Mouse (Mus musculus): ENCODE data around the gene Vcl. TPM values are rescaled to one million over a fixed set of nuclear protein-coding genes. Genes with fewer than 3 reads are reported as not detected.
A peak's percentile ranks its signal among the peaks of the same experiment; 100 is the strongest.

Vcl gene
- 54.9 and 57.7 TPM in 2 replicates for polyA plus RNA-seq (2015; fragmentation: Nextera tagmentation; extraction: Ambion mirVana)

GRCm38 (mm10) chr14:20928848-20929745, at the start of gene Vcl:
Gene Vcl, plus strand, starts transcription at chr14:20929398.
- H3K36me3 ChIP-seq (ENCODE audit: insufficient read depth, low read length), result no peaks in the 10 kb centered on the region
- peak; percentile 99 for ATAC-seq (ENCODE audit: low FRiP score, low TSS enrichment)
- peaks cover 24% of the 10 kb centered on the region for H3K4me1 ChIP-seq (ENCODE audit: insufficient read depth, low read length)
- H3K4me3 ChIP-seq (ENCODE audit: low read length), result peak within 1 kb of the TSS; percentile 83
- H3K27me3 ChIP-seq (ENCODE audit: insufficient read depth, low read length), result no peaks in the 10 kb centered on the region
- H3K4me2 ChIP-seq (replicated peaks; ENCODE audit: low read depth, low read length), result peak within 1 kb of the TSS; percentile 88
- H3K27ac ChIP-seq (ENCODE audit: low read length), result peak within 1 kb of the TSS; percentile 76
- H3K9me3 ChIP-seq (ENCODE audit: low read length), result no peaks in the 10 kb centered on the region
- peak within 1 kb of the TSS; percentile 74 for H3K9ac ChIP-seq (replicated peaks; ENCODE audit: low read length)
- WGBS, result under 1% methylated on average over 88 of the region's 89 CpGs

DNA sequence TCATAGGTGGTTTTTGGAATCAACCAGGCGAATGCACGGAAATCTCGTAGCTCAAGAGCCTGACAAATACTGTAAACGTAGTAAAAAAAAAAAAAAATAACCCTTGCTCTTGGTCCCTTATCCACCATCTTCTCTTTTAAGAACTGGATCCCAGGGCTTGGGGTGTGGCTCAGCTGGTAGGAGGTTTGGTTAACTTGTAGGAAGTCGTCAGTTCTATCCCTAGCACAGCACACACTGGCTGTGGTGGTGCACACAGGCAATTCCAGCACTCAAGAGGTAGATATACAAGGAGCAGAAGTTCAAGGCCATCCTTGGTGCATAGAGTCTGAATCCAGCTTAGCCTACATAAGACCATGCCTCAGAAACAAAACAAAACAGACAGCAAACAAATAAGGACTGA, 44.5 kb upstream of the Vcl start:
- H3K4me1 ChIP-seq (ENCODE audit: insufficient read depth, low read length), result peaks cover 23% of the 10 kb centered on the region
- H3K27me3 ChIP-seq (ENCODE audit: insufficient read depth, low read length), result no peaks in the 10 kb centered on the region
- no peak overlapping the region for H3K4me3 ChIP-seq (ENCODE audit: low read length)
- H3K4me2 ChIP-seq (replicated peaks; ENCODE audit: low read depth, low read length), result no peak overlapping the region
- H3K9me3 ChIP-seq (ENCODE audit: low read length), result no peaks in the 10 kb centered on the region
- no peak overlapping the region for H3K9ac ChIP-seq (replicated peaks; ENCODE audit: low read length)
- WGBS, result 82% methylated on average over 5 of the region's 5 CpGs
- H3K27ac ChIP-seq (ENCODE audit: low read length), result peak overlapping the region; percentile 25
- ATAC-seq (ENCODE audit: low FRiP score, low TSS enrichment), result no peak
- H3K36me3 ChIP-seq (ENCODE audit: insufficient read depth, low read length), result no peaks in the 10 kb centered on the region

- H3K4me1 ChIP-seq (ENCODE audit: insufficient read depth, low read length), result peaks cover 23% of the 10 kb centered on the region
- peak; percentile 55 for ATAC-seq (ENCODE audit: low FRiP score, low TSS enrichment)
- peak overlapping the region; percentile 25 for H3K27ac ChIP-seq (ENCODE audit: low read length)
- 0 out of 2 replicates have a peak overlapping the region, but pooled peaks have one; percentile 6 for H3K9ac ChIP-seq (replicated peaks; ENCODE audit: low read length)
- WGBS, result 21% methylated on average over 10 of the region's 10 CpGs
- H3K4me3 ChIP-seq (ENCODE audit: low read length), result no peak overlapping the region
- no peaks in the 10 kb centered on the region for H3K36me3 ChIP-seq (ENCODE audit: insufficient read depth, low read length)
- H3K9me3 ChIP-seq (ENCODE audit: low read length), result no peaks in the 10 kb centered on the region
- 0 out of 2 replicates have a peak overlapping the region, but pooled peaks have one; percentile 28 for H3K4me2 ChIP-seq (replicated peaks; ENCODE audit: low read depth, low read length)
- H3K27me3 ChIP-seq (ENCODE audit: insufficient read depth, low read length), result no peaks in the 10 kb centered on the region
Measured at GRCm38 (mm10) chr14:20885091-20885888, 43.9 kb upstream of the Vcl start.

- Histone ChIP-seq H3K27me3 (ENCODE audit: insufficient read depth, low read length) (no peaks in the 10 kb centered on the region), H3K9me3 (ENCODE audit: low read length) (no peaks in the 10 kb centered on the region), H3K4me2 (replicated peaks; ENCODE audit: low read depth, low read length) (no peak overlapping the region), H3K4me3 (ENCODE audit: low read length) (no peak overlapping the region), H3K27ac (ENCODE audit: low read length) (no peak overlapping the region), H3K36me3 (ENCODE audit: insufficient read depth, low read length) (no peaks in the 10 kb centered on the region), H3K4me1 (ENCODE audit: insufficient read depth, low read length) (peaks cover 14% of the 10 kb centered on the region), H3K9ac (replicated peaks; ENCODE audit: low read length) (no peak overlapping the region)
- ATAC-seq (ENCODE audit: low FRiP score, low TSS enrichment), result no peak
- 57% methylated on average over 4 of the region's 4 CpGs for WGBS
Measured at GRCm38 (mm10) chr14:20886266-20886665, 42.9 kb upstream of the Vcl start.

GRCm38 (mm10) chr14:20887541-20888085, 41.6 kb upstream of the Vcl start:
- Histone ChIP-seq H3K4me2 (replicated peaks; ENCODE audit: low read depth, low read length) (no peak overlapping the region), H3K36me3 (ENCODE audit: insufficient read depth, low read length) (no peaks in the 10 kb centered on the region), H3K4me1 (ENCODE audit: insufficient read depth, low read length) (peaks cover 24% of the 10 kb centered on the region), H3K9ac (replicated peaks; ENCODE audit: low read length) (no peak overlapping the region), H3K27ac (ENCODE audit: low read length) (no peak overlapping the region), H3K9me3 (ENCODE audit: low read length) (no peaks in the 10 kb centered on the region), H3K4me3 (ENCODE audit: low read length) (no peak overlapping the region), H3K27me3 (ENCODE audit: insufficient read depth, low read length) (no peaks in the 10 kb centered on the region)
- ATAC-seq (ENCODE audit: low FRiP score, low TSS enrichment), result 0 out of 2 replicates have a peak, but pooled peaks have one; percentile 40
- 74% methylated on average over 7 of the region's 7 CpGs for WGBS

DNA sequence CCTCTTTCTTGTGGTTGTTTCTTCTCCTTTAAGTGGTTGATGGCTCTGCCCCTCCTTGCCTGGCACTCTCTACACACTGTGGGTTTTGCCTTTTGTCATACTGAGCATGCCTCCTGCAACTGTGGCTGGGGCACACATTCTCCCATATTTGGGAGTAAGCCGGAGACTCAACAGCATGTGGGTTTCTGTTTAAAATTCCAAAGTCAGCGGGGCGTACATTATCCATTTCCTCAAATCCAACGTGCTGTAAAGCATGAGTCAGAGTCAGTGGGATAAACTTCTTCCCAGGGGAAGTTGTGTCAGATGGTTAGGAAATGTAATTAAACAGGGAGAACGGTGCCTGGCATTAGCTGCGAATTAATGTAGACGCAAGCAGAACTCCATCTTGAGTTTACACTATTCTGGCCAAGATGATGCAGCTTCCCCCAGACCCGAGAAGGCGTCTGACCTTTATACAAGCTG, 37.2 kb upstream of the Vcl start:
- no peak overlapping the region for H3K4me3 ChIP-seq (ENCODE audit: low read length)
- 20% methylated on average over 9 of the region's 9 CpGs for WGBS
- no peaks in the 10 kb centered on the region for H3K27me3 ChIP-seq (ENCODE audit: insufficient read depth, low read length)
- peaks cover 15% of the 10 kb centered on the region for H3K4me1 ChIP-seq (ENCODE audit: insufficient read depth, low read length)
- H3K9ac ChIP-seq (replicated peaks; ENCODE audit: low read length), result no peak overlapping the region
- H3K4me2 ChIP-seq (replicated peaks; ENCODE audit: low read depth, low read length), result no peak overlapping the region
- ATAC-seq (ENCODE audit: low FRiP score, low TSS enrichment), result peak; percentile 77
- peak overlapping the region; percentile 44 for H3K27ac ChIP-seq (ENCODE audit: low read length)
- no peaks in the 10 kb centered on the region for H3K36me3 ChIP-seq (ENCODE audit: insufficient read depth, low read length)
- no peaks in the 10 kb centered on the region for H3K9me3 ChIP-seq (ENCODE audit: low read length)

DNA sequence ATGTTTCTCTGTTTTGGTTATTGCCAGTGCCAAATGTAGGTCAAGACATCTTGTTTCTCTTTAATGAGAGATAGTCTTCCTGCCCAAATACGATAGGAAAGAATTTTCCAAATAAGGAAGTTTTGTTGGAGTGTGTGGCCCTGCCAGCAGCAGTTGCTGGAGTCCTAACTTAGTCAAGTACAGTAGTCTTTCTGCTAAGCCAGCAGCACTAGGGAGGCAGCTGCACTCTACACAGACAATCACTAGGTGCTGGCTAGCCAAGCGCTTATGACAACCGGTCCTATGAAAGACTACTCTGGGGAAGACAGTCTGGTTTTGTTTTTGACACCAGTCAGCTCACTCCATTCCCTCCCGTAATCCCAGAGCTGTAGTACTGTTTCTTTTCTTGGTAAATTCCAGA, 35.4 kb upstream of the Vcl start:
- WGBS, result 54% methylated on average over 4 of the region's 4 CpGs
- no peak overlapping the region for H3K4me2 ChIP-seq (replicated peaks; ENCODE audit: low read depth, low read length)
- H3K4me3 ChIP-seq (ENCODE audit: low read length), result no peak overlapping the region
- no peak overlapping the region for H3K27ac ChIP-seq (ENCODE audit: low read length)
- ATAC-seq (ENCODE audit: low FRiP score, low TSS enrichment), result no peak
- no peaks in the 10 kb centered on the region for H3K27me3 ChIP-seq (ENCODE audit: insufficient read depth, low read length)
- H3K9me3 ChIP-seq (ENCODE audit: low read length), result no peaks in the 10 kb centered on the region
- no peaks in the 10 kb centered on the region for H3K36me3 ChIP-seq (ENCODE audit: insufficient read depth, low read length)
- H3K9ac ChIP-seq (replicated peaks; ENCODE audit: low read length), result no peak overlapping the region
- peaks cover 15% of the 10 kb centered on the region for H3K4me1 ChIP-seq (ENCODE audit: insufficient read depth, low read length)

DNA sequence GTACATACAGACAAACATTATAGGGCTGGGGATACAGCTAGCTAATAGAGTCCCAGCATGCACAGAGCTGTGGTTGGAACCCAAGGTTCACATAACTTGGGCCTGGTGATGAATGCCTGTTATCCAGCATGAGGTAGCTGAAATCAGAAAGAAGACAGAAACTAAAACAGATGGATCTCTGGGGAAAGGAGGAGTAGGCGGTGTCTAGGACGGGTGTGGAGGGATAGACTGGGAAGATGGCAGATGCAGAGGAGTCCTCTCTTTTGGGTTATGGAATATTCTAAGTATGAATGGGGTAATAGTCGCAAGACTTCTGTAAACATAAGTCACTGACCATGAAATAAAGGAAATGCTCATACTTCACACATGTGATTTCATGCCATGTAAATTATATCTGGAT, 27.9 kb upstream of the Vcl start:
- WGBS, result 82% methylated on average over 3 of the region's 3 CpGs
- ATAC-seq (ENCODE audit: low FRiP score, low TSS enrichment), result no peak

GRCm38 (mm10) chr14:20903137-20903536, 26.1 kb upstream of the Vcl start:
- H3K4me1 ChIP-seq (ENCODE audit: insufficient read depth, low read length), result no peaks in the 10 kb centered on the region
- H3K4me2 ChIP-seq (replicated peaks; ENCODE audit: low read depth, low read length), result no peak overlapping the region
- no peak overlapping the region for H3K4me3 ChIP-seq (ENCODE audit: low read length)
- no peaks in the 10 kb centered on the region for H3K9me3 ChIP-seq (ENCODE audit: low read length)
- no peak overlapping the region for H3K9ac ChIP-seq (replicated peaks; ENCODE audit: low read length)
- 87% methylated on average over 6 of the region's 6 CpGs for WGBS
- no peaks in the 10 kb centered on the region for H3K27me3 ChIP-seq (ENCODE audit: insufficient read depth, low read length)
- ATAC-seq (ENCODE audit: low FRiP score, low TSS enrichment), result no peak
- H3K36me3 ChIP-seq (ENCODE audit: insufficient read depth, low read length), result no peaks in the 10 kb centered on the region
- H3K27ac ChIP-seq (ENCODE audit: low read length), result no peak overlapping the region

More for the DNA sequence above, 27.9 kb upstream of the Vcl start:
- no peaks in the 10 kb centered on the region for H3K4me1 ChIP-seq (ENCODE audit: insufficient read depth, low read length)
- no peak overlapping the region for H3K9ac ChIP-seq (replicated peaks; ENCODE audit: low read length)
- H3K9me3 ChIP-seq (ENCODE audit: low read length), result no peaks in the 10 kb centered on the region
- H3K36me3 ChIP-seq (ENCODE audit: insufficient read depth, low read length), result no peaks in the 10 kb centered on the region
- H3K27ac ChIP-seq (ENCODE audit: low read length), result no peak overlapping the region
- H3K4me3 ChIP-seq (ENCODE audit: low read length), result no peak overlapping the region
- H3K27me3 ChIP-seq (ENCODE audit: insufficient read depth, low read length), result no peaks in the 10 kb centered on the region
- no peak overlapping the region for H3K4me2 ChIP-seq (replicated peaks; ENCODE audit: low read depth, low read length)

Measured in kidney, embryonic 16.5 days (tissue).